Mouse (Mus musculus) neural tube, embryonic 11.5 days (tissue): Measurements from ENCODE around the gene Fgfbp1. TPM values are rescaled to one million over a fixed set of nuclear protein-coding genes. Genes with fewer than 3 reads are reported as not detected.

Source experiments
- ATAC-seq: fragments of 200-750 bp; cut with Nextera tagmentation; 2 replicates; pipeline ENCODE4 v1.8.0; 2017; ENCODE audit warnings: moderate number of reproducible peaks, mild to moderate bottlenecking, moderate TSS enrichment, moderate library complexity; ENCODE audit not compliant: insufficient read depth, low FRiP score, low TSS enrichment
- DNase-seq: peaks from one replicate; pipeline ENCODE4 v3.0.0-alpha.2; 2015; ENCODE audit warnings: low spot score
- H3K27ac ChIP-seq: fragments of 300-500 bp; sonication (generic); 2 replicates; pipeline ENCODE4 v1.5.1; 2014; ENCODE audit warnings: low read depth, mild to moderate bottlenecking, low read length
- H3K27me3 ChIP-seq: fragments of 300-500 bp; sonication (generic); 2 replicates; pipeline ENCODE4 v1.6.1; 2014; ENCODE audit warnings: mild to moderate bottlenecking, low read length, mixed read lengths; ENCODE audit not compliant: control insufficient read depth, insufficient read depth
- H3K36me3 ChIP-seq: fragments of 300-500 bp; sonication (generic); 2 replicates; pipeline ENCODE4 v1.6.1; 2014; ENCODE audit warnings: mild to moderate bottlenecking, low read length, moderate library complexity, mixed read lengths; ENCODE audit not compliant: control insufficient read depth, insufficient read depth
- H3K4me1 ChIP-seq: fragments of 300-500 bp; sonication (generic); 2 replicates; pipeline ENCODE4 v1.6.1; 2014; ENCODE audit warnings: low read length, mixed read lengths; ENCODE audit not compliant: control insufficient read depth, insufficient read depth
- H3K4me2 ChIP-seq: fragments of 300-500 bp; sonication (generic); 2 replicates; pipeline ENCODE4 v1.6.1; 2014; ENCODE audit warnings: low read depth, mild to moderate bottlenecking, moderate library complexity
- H3K4me3 ChIP-seq: fragments of 300-500 bp; sonication (generic); 2 replicates; pipeline ENCODE4 v1.5.1; 2014; ENCODE audit warnings: low read depth, low read length
- H3K9ac ChIP-seq: fragments of 300-500 bp; sonication (generic); 2 replicates; pipeline ENCODE4 v1.6.1; 2014; ENCODE audit warnings: mild to moderate bottlenecking, low read length
- H3K9me3 ChIP-seq: fragments of 300-500 bp; sonication (generic); 2 replicates; pipeline ENCODE4 v1.6.1; 2016; ENCODE audit warnings: low read length; ENCODE audit not compliant: control insufficient read depth
- WGBS: fragments of 180-500 bp; shearing (Covaris S2); extraction: QIAGEN DNeasy Blood & Tissue Kit; methylation state at CpG from one replicate; pipeline ENCODE4 v1.1.7; 2014; 5-methylcytosine and 5-hydroxymethylcytosine counted together
- polyA plus RNA-seq: library from polyadenylated mRNA; unstranded; fragments of >200 nt; fragmentation: Nextera tagmentation; extraction: Ambion mirVana; gene quantifications from 2 replicates; pipeline ENCODE4 v1.2.1, GENCODE M21; 2014

Fgfbp1 gene
- polyA plus RNA-seq, result 0.93 and 1.5 TPM in 2 replicates

- WGBS, result 61% methylated on average over 4 of the region's 4 CpGs
- ATAC-seq (no peak), DNase-seq (no peak)
- Histone ChIP-seq H3K27ac (no peak within 1 kb of the TSS), H3K4me2 (no peak within 1 kb of the TSS), H3K9me3 (no peaks in the 10 kb centered on the region), H3K27me3 (no peaks in the 10 kb centered on the region), H3K4me1 (no peaks in the 10 kb centered on the region), H3K9ac (no peak within 1 kb of the TSS), H3K36me3 (no peaks in the 10 kb centered on the region), H3K4me3 (no peak within 1 kb of the TSS)
Observed at GRCm38 (mm10) chr5:43981620-43982019, at the start of gene Fgfbp1. Gene Fgfbp1 (minus strand): TSS chr5:43981779.

GRCm38 (mm10) chr5:43998295-43998989 lies 16.9 kb upstream of the Fgfbp1 start:
- DNase-seq, result no peak
- H3K27ac ChIP-seq, result no peak overlapping the region
- no peaks in the 10 kb centered on the region for H3K9me3 ChIP-seq
- H3K4me3 ChIP-seq, result no peak overlapping the region
- H3K4me1 ChIP-seq, result no peaks in the 10 kb centered on the region
- 95% methylated on average over 9 of the region's 9 CpGs for WGBS
- no peaks in the 10 kb centered on the region for H3K27me3 ChIP-seq
- no peak overlapping the region for H3K4me2 ChIP-seq
- peaks cover 2% of the 10 kb centered on the region; the same call in 1 of the 2 replicates for H3K36me3 ChIP-seq
- ATAC-seq, result no peak
- H3K9ac ChIP-seq, result no peak overlapping the region

GRCm38 (mm10) chr5:43997626-43998025 lies 16.0 kb upstream of the Fgfbp1 start:
- no peak overlapping the region for H3K4me3 ChIP-seq
- H3K27ac ChIP-seq, result no peak overlapping the region
- no peak overlapping the region for H3K9ac ChIP-seq
- DNase-seq, result no peak
- no peaks in the 10 kb centered on the region for H3K4me1 ChIP-seq
- no peaks in the 10 kb centered on the region for H3K27me3 ChIP-seq
- peaks cover 2% of the 10 kb centered on the region; the same call in 1 of the 2 replicates for H3K36me3 ChIP-seq
- no peaks in the 10 kb centered on the region for H3K9me3 ChIP-seq
- no peak for ATAC-seq
- H3K4me2 ChIP-seq, result no peak overlapping the region
- 93% methylated on average over 8 of the region's 8 CpGs for WGBS

- Histone ChIP-seq H3K36me3 (no peaks in the 10 kb centered on the region; the same call in 1 of the 2 replicates), H3K4me3 (no peak overlapping the region), H3K4me2 (no peak overlapping the region), H3K27me3 (no peaks in the 10 kb centered on the region), H3K4me1 (no peaks in the 10 kb centered on the region), H3K9ac (no peak overlapping the region), H3K27ac (no peak overlapping the region), H3K9me3 (no peaks in the 10 kb centered on the region)
- 83% methylated on average over 4 of the region's 4 CpGs for WGBS
- DNase-seq, result no peak
- no peak for ATAC-seq
Observed at GRCm38 (mm10) chr5:43996162-43996561, 14.6 kb upstream of the Fgfbp1 start.

GRCm38 (mm10) chr5:43994981-43995380 lies 13.4 kb upstream of the Fgfbp1 start:
- no peak overlapping the region for H3K4me3 ChIP-seq
- DNase-seq, result no peak
- no peak for ATAC-seq
- no peaks in the 10 kb centered on the region for H3K4me1 ChIP-seq
- H3K9me3 ChIP-seq, result no peaks in the 10 kb centered on the region
- no peaks in the 10 kb centered on the region for H3K27me3 ChIP-seq
- H3K9ac ChIP-seq, result no peak overlapping the region
- no peak overlapping the region for H3K27ac ChIP-seq
- no peaks in the 10 kb centered on the region for H3K36me3 ChIP-seq
- WGBS, result 92% methylated on average over 2 of the region's 2 CpGs
- no peak overlapping the region for H3K4me2 ChIP-seq

- ATAC-seq (no peak), DNase-seq (peak; percentile 59)
- H3K4me3 ChIP-seq, result no peak overlapping the region
- no peak overlapping the region for H3K4me2 ChIP-seq
- H3K9me3 ChIP-seq, result no peaks in the 10 kb centered on the region
- no peak overlapping the region for H3K9ac ChIP-seq
- H3K4me1 ChIP-seq, result no peaks in the 10 kb centered on the region
- H3K27me3 ChIP-seq, result no peaks in the 10 kb centered on the region
- no peak overlapping the region for H3K27ac ChIP-seq
- WGBS, result 56% methylated on average over 6 of the region's 6 CpGs
- H3K36me3 ChIP-seq, result no peaks in the 10 kb centered on the region
Observed at GRCm38 (mm10) chr5:43990316-43990715, 8.7 kb upstream of the Fgfbp1 start.

- H3K4me2 ChIP-seq, result no peak overlapping the region
- H3K36me3 ChIP-seq, result no peaks in the 10 kb centered on the region
- H3K4me3 ChIP-seq, result no peak overlapping the region
- no peaks in the 10 kb centered on the region for H3K27me3 ChIP-seq
- ATAC-seq, result no peak
- 85% methylated on average over 5 of the region's 5 CpGs for WGBS
- no peak overlapping the region for H3K27ac ChIP-seq
- DNase-seq, result no peak
- H3K9me3 ChIP-seq, result no peaks in the 10 kb centered on the region
- no peak overlapping the region for H3K9ac ChIP-seq
- H3K4me1 ChIP-seq, result no peaks in the 10 kb centered on the region
Observed at GRCm38 (mm10) chr5:43989017-43989416, 7.4 kb upstream of the Fgfbp1 start.

- Histone ChIP-seq H3K4me3 (no peak overlapping the region), H3K9me3 (no peaks in the 10 kb centered on the region), H3K9ac (no peak overlapping the region), H3K4me1 (no peaks in the 10 kb centered on the region), H3K27ac (no peak overlapping the region), H3K36me3 (no peaks in the 10 kb centered on the region), H3K4me2 (no peak overlapping the region), H3K27me3 (no peaks in the 10 kb centered on the region)
- DNase-seq (no peak), ATAC-seq (no peak)
Observed at GRCm38 (mm10) chr5:43986212-43986611, 4.6 kb upstream of the Fgfbp1 start.

GRCm38 (mm10) chr5:43982896-43983295 lies 1.3 kb upstream of the Fgfbp1 start:
- no peaks in the 10 kb centered on the region for H3K27me3 ChIP-seq
- H3K4me1 ChIP-seq, result no peaks in the 10 kb centered on the region
- H3K9me3 ChIP-seq, result no peaks in the 10 kb centered on the region
- ATAC-seq (no peak), DNase-seq (no peak)
- no peak overlapping the region for H3K27ac ChIP-seq
- no peak overlapping the region for H3K4me2 ChIP-seq
- H3K9ac ChIP-seq, result no peak overlapping the region
- 72% methylated on average over 1 of the region's 1 CpGs for WGBS
- no peak overlapping the region for H3K4me3 ChIP-seq
- H3K36me3 ChIP-seq, result no peaks in the 10 kb centered on the region
